Mouse (Mus musculus) adrenal gland, adult (tissue): Measurements from ENCODE around the gene Bglap2.
"Not testable (repeated sequence)": the region's sequence is repeated elsewhere in the genome, so short reads cannot be mapped to it uniquely, and the experiment has no call there.

Experiments used
- DNase-seq, 2 experiments: peaks; one replicate each; pipeline ENCODE4 v3.0.0; 2022 to 2023; ENCODE audit warnings: low spot score in 1 of 2; ENCODE audit not compliant: inconsistent age in 2 of 2

Bglap2 gene

DNA sequence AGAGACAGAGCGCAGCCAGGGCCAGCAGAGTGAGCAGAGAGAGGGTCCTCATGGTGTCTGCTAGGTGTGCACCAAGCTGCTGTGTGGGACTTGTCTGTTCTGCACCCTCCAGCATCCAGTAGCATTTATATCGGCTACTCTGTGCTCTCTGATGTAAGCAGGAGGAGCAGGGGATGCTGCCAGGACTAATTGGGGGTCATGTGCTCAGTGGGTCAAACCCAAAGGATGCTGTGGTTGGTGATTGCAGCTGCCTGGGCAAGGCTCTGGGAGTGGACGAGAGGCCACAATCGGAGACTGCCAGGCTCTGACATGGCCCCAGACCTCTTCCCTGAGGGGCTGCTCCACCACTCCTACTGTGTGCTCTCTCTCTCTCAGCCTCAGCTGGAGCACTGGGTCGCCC is at the start of gene Bglap2:
Gene Bglap2 (minus strand): TSS at position 101 of the 400 bp plus-strand sequence.
- DNase-seq: not testable (repeated sequence)

DNA sequence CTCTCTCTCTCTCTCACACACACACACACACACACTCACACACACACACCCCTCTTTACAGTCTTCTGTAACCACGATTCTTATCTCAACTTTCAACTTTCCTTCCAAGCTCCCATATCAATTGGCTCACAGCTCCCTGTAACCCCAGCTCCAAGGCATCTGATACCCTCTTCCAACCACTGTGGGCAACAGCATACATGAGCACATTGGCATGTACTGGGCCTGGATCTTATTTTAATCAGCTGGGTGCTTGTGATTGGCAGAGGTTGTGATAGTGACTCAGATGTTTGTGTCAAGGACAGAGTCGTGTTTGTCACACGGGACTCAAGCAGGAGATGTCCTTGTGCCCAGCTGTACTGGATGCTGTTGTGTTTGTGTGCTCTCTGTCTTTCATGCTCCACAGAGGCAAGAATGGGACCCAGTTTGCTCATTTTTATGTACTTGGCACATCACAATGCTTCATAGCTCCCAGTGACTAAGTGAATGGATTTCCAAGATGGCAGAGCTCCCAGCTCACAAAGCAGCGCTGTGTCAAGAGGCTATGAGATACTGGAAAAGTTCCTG is 48.9 kb upstream of the Bglap2 start:
- DNase-seq: peak in 1 of 2 experiments; percentile 86

DNA sequence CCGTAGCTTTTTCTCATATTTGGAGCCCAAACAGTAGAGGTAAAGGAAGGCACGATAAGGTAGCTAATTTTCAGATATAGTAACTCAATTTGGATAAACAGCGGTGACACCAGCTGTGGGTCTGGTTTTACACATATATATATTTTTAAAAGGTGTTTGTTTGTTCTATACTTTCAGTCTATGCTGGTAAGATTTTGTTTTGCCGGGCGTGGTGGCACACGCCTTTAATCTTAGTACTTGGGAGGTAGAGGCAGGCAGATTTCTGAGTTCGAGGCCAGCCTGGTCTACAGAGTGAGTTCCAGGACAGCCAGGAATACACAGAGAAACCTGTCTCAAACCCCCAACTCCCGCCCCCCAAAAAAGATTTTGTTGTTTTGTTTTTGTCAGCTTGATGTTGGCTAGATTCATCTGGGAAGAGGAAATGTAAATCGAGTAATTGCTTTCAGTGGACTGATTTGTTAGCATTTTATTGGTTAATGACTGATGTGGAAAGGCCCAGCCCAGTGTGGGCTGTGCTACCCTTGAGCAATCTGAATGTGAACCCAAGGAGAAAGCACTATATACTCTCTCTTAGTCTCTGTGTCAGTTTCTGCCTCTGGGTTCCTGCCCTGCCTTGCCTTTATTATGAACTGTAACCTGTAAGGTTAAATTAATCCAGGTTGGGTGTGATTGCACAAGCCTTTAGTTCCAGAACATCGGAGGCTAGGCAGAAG is 47.4 kb upstream of the Bglap2 start:
- DNase-seq: peak in 1 of 2 experiments; percentile 63

GRCm38 (mm10) chr3:88425330-88425689 is 46.8 kb upstream of the Bglap2 start:
- DNase-seq: no peak

DNA sequence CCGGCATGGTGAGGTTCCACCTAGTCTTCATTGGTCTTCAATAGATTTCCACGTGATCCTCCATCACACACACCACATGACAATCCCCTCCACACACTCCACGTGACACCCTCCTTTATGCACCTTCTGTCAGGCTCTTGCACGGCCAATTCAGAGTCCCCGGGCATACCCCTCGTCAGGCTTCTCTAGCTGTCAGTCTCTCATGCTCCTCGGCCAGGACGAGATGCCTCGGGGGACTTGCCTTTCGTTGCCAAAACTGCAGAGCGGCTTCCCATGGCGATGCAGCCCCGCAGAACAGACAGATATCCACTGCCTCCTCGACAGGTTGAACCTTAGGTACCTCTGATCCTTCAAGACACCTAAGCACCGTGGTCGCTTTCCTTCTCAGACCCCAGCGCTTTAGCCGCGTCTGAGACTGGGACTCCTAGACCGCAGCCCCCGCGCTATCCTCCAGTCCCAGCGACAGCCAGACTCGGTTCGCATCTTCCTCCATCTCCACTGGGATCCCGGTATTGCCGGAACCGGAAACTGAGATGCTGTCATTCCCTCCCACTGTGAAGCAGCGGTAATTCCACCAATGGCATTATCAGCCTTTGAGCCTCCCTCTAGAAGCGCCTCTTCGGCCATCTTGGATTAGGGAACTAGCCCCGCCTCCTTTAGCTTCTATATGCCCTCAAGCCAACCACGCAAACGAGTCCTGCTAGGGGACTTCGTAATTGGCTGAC is 46.3 kb upstream of the Bglap2 start, which contains the start of gene Slc25a44:
Gene Slc25a44 (minus strand): TSS at position 535 of the 725 bp plus-strand sequence.
- peak; percentile 95 to 98 for DNase-seq

- DNase-seq: no peak
These were observed 43.7 kb upstream of the Bglap2 start for GRCm38 (mm10) chr3:88422020-88422720.

- no peak for DNase-seq
These were observed 42.3 kb upstream of the Bglap2 start for GRCm38 (mm10) chr3:88420771-88421170.

DNA sequence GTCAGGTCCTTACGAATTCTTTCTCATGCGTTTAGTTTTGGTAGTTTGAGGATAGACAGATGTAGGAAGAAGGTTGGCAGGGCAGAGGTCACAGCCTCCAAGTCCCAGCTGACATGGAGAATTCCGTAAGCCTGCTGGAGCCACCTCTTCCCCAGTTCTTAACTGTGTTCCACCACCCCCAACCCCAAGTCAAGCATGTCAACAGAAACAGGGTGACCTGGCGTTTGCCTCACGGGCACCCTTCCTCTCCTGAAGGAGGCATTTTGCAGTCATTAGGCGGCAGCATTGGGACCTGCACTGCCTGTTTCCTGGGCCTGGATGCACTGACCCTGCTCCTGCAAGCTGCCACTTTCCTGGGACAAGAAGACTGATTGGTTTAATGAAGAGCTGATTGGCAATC is 39.5 kb upstream of the Bglap2 start:
- peak in 1 of 2 experiments; percentile 61 for DNase-seq

GRCm38 (mm10) chr3:88415668-88416067 is 37.2 kb upstream of the Bglap2 start:
- DNase-seq: peak in 1 of 2 experiments; percentile 55

- peak in 1 of 2 experiments; percentile 44 for DNase-seq
These were observed 34.1 kb upstream of the Bglap2 start for GRCm38 (mm10) chr3:88412636-88413035.

DNA sequence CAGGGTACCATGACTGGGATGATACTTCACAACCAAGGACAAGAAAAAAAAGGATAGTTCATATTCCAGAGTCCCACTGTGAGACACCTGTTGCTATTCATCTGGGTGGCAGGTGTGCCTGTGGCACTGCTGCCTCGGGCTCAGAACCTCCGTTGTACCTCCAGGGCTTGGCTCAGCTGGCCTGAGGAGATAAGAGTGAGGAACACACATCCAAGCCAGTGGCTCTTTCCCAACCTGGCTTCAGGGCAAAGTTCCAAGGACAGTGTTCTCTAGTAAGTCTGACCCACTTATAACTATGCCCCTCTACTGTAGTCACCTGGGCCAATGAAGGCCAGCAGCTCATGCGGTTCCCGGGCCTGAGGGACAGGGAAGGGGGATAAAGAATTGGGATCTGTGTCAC is 33.2 kb upstream of the Bglap2 start:
- peak; percentile 61 to 88 for DNase-seq

- DNase-seq: peak; percentile 55 to 83
These were observed 32.1 kb upstream of the Bglap2 start for GRCm38 (mm10) chr3:88410645-88411031.

DNA sequence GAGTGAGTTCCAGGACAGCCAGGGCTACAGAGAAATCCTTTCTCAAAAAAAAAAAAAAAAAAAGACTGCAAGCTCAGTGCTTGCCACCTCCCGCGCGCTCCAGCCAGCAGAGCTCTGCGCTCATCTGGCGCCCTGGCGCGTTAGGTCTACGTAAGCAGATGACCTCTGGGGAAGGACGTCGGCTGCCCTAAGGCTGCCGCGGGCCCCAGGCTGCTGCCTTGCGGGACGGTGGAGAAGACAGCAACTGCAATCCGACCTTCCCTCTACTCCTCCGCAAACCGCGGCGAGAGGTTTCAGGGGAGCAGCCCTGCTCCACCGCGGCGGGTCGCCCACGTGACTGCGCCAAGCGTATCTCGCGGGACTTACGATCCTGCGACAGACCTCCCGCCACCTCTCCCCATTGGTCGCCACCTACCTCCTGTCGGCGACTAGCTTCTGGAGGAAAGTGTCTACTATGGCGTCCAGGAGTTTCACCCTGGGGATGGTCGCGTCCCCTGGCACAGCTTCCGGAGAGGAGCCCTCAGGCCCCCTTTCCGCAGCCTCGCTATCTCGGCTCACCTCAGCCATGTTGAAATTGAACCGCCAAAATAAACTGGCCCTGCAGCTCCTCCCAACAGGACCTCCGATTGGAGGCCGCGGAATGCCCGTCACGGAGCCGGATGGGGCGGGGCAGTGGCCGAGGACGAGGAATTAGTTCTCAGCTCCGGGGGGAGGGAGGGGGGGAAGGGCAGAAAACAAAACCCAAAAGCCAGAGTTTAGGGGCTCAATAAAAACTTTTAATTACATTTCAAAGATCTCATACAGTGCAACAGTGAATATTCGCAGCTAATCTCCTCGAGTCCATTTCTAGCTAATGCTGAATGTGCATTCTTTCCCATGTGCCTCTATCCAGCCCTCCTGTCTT is 31.5 kb upstream of the Bglap2 start, which contains the start of gene Pmf1:
Gene Pmf1 (minus strand): TSS at position 591 of the 904 bp plus-strand sequence.
- DNase-seq: peak; percentile 95 to 98

GRCm38 (mm10) chr3:88408953-88409352 is 30.5 kb upstream of the Bglap2 start:
- peak in 1 of 2 experiments; percentile 63 for DNase-seq

DNA sequence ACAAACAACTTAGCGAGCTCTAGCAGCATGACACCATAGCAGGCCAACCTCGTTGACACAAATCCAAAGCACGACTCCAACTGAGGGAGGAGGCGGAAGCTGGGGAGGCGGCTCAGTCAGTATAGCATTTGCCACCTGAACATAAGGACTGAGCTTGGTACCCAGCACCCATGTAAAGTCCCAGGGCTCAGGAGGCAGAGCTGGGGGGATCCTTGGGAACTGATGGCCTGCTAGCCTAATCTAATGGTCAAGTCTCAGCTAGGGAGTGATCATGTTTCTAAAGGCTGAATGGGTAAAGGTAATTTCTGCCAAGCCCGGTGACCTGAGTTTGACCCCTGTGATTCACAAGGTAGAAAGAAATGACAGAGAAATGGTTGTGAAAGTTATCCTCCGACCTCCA is 29.0 kb upstream of the Bglap2 start:
- DNase-seq: peak in 1 of 2 experiments; percentile 55

- DNase-seq: peak; percentile 66 to 90
These were observed 28.6 kb upstream of the Bglap2 start for GRCm38 (mm10) chr3:88407090-88407489.

DNA sequence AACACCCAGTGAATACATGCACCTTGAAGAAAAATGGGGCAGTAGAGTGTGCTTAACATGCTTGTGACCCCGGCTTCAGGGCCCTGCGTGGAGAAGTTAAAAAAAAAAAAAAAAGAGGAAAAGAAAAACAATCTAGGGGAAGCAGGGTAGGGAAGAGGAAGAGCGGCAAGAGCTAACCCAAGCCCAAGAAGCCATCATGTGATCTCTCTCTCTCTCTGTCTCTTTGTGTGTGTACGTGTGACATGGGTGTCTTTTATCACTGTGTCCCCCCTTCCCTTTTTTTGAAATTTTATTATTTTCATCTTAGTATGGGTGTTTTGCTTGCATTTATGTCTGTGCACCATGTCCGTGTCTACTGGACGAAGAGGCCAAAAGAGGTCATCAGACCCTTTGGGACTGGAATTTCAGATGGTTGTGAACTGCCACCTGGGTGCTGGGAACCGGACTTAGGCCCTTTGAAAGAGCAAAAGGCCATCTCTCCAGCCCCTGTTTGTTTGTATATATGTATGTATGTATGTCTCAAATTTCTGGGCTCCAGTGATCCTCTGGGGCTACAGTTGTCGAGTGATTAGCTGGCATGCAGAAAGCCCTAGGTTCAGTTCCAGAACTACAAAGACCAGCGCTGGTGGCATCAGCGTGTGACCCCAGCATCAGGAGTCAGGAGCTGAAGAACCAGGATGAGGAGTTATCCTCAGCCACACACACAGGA is 25.2 kb upstream of the Bglap2 start:
- peak in 1 of 2 experiments; percentile 19 for DNase-seq

GRCm38 (mm10) chr3:88398666-88399065 is 20.2 kb upstream of the Bglap2 start:
- peak in 1 of 2 experiments; percentile 32 for DNase-seq

GRCm38 (mm10) chr3:88395742-88396141 is 17.2 kb upstream of the Bglap2 start:
- no peak for DNase-seq
